Mouse (Mus musculus): Measurements from ENCODE around the gene Plekha5. TPM values are rescaled to one million over a fixed set of nuclear protein-coding genes. Genes with fewer than 3 reads are reported as not detected.

Plekha5 gene
- total and polyA plus RNA-seq, 2 experiments from 2014 or later, result 29.3 to 37.8 TPM

- no peak overlapping the region for H3K4me3 ChIP-seq (ENCODE audit: low read length)
- no peak for DNase-seq (ENCODE audit: low spot score)
- no peaks in the 10 kb centered on the region for H3K4me1 ChIP-seq (ENCODE audit: insufficient read depth, low read length)
- H3K4me2 ChIP-seq (ENCODE audit: low read depth, low read length), result no peak overlapping the region
- ATAC-seq, result no peak
- 85% methylated on average over 5 of the region's 5 CpGs for WGBS
- no peaks in the 10 kb centered on the region for H3K27me3 ChIP-seq (ENCODE audit: insufficient read depth, low read length)
- H3K9ac ChIP-seq (replicated peaks; ENCODE audit: low read length), result no peak overlapping the region
- H3K36me3 ChIP-seq (ENCODE audit: insufficient read depth, low read length), result no peaks in the 10 kb centered on the region
- no peak overlapping the region for H3K27ac ChIP-seq
- H3K9me3 ChIP-seq (ENCODE audit: low read length), result no peaks in the 10 kb centered on the region
- TF ChIP-seq CTCF (IDR thresholded peaks at IDR 0.05; ENCODE audit: low read depth), result no peak
Measured at GRCm38 (mm10) chr6:140610117-140610516, 186.3 kb downstream of the Plekha5 start.

GRCm38 (mm10) chr6:140611282-140611681, 187.4 kb downstream of the Plekha5 start:
- Histone ChIP-seq H3K27ac (no peak overlapping the region), H3K4me2 (ENCODE audit: low read depth, low read length) (no peak overlapping the region), H3K9me3 (ENCODE audit: low read length) (no peaks in the 10 kb centered on the region), H3K4me3 (ENCODE audit: low read length) (no peak overlapping the region), H3K4me1 (ENCODE audit: insufficient read depth, low read length) (no peaks in the 10 kb centered on the region), H3K9ac (replicated peaks; ENCODE audit: low read length) (no peak overlapping the region), H3K27me3 (ENCODE audit: insufficient read depth, low read length) (no peaks in the 10 kb centered on the region), H3K36me3 (ENCODE audit: insufficient read depth, low read length) (no peaks in the 10 kb centered on the region)
- WGBS, result 87% methylated on average over 4 of the region's 4 CpGs
- no peak for ATAC-seq
- no peak for TF ChIP-seq CTCF (IDR thresholded peaks at IDR 0.05; ENCODE audit: low read depth)
- no peak for DNase-seq (ENCODE audit: low spot score)

GRCm38 (mm10) chr6:140611893-140612473, 188.1 kb downstream of the Plekha5 start:
- Histone ChIP-seq H3K9ac (replicated peaks; ENCODE audit: low read length) (no peak overlapping the region), H3K4me1 (ENCODE audit: insufficient read depth, low read length) (no peaks in the 10 kb centered on the region), H3K27ac (no peak overlapping the region), H3K27me3 (ENCODE audit: insufficient read depth, low read length) (no peaks in the 10 kb centered on the region), H3K4me3 (ENCODE audit: low read length) (no peak overlapping the region), H3K36me3 (ENCODE audit: insufficient read depth, low read length) (no peaks in the 10 kb centered on the region), H3K9me3 (ENCODE audit: low read length) (no peaks in the 10 kb centered on the region), H3K4me2 (ENCODE audit: low read depth, low read length) (no peak overlapping the region)
- no peak for TF ChIP-seq CTCF (IDR thresholded peaks at IDR 0.05; ENCODE audit: low read depth)
- DNase-seq (ENCODE audit: low spot score), result no peak
- WGBS, result 58% methylated on average over 13 of the region's 13 CpGs
- ATAC-seq, result no peak

DNA sequence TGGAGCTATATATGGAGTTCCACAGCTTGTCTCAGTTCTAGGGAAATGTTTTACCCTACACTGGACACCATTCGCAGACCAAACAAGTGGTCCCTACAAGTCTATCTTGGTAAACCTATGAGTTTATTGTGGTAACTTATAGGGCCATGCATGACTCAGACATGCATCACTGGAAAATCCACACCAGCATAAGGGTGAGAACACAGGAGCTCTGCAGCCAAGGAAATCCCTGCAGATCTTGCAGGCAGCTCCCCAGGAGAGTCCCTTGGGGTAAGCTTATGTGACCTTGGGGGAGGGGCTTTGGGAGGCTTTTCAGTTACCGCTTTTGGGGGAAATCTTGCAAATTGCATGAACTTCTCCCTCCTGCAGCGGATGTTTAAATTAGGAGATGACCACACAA, 190.0 kb downstream of the Plekha5 start:
- Histone ChIP-seq H3K4me2 (ENCODE audit: low read depth, low read length) (no peak overlapping the region), H3K27ac (no peak overlapping the region), H3K9me3 (ENCODE audit: low read length) (no peaks in the 10 kb centered on the region), H3K4me3 (ENCODE audit: low read length) (no peak overlapping the region), H3K36me3 (ENCODE audit: insufficient read depth, low read length) (no peaks in the 10 kb centered on the region), H3K4me1 (ENCODE audit: insufficient read depth, low read length) (no peaks in the 10 kb centered on the region), H3K9ac (replicated peaks; ENCODE audit: low read length) (no peak overlapping the region), H3K27me3 (ENCODE audit: insufficient read depth, low read length) (no peaks in the 10 kb centered on the region)
- WGBS, result 88% methylated on average over 3 of the region's 3 CpGs
- no peak for ATAC-seq
- TF ChIP-seq CTCF (IDR thresholded peaks at IDR 0.05; ENCODE audit: low read depth), result no peak
- DNase-seq (ENCODE audit: low spot score), result no peak

- Histone ChIP-seq H3K4me1 (ENCODE audit: insufficient read depth, low read length) (no peaks in the 10 kb centered on the region), H3K9ac (replicated peaks; ENCODE audit: low read length) (no peak overlapping the region), H3K27ac (no peak overlapping the region), H3K9me3 (ENCODE audit: low read length) (no peaks in the 10 kb centered on the region), H3K4me2 (ENCODE audit: low read depth, low read length) (no peak overlapping the region), H3K27me3 (ENCODE audit: insufficient read depth, low read length) (no peaks in the 10 kb centered on the region), H3K4me3 (ENCODE audit: low read length) (no peak overlapping the region), H3K36me3 (ENCODE audit: insufficient read depth, low read length) (no peaks in the 10 kb centered on the region)
- ATAC-seq (no peak), DNase-seq (ENCODE audit: low spot score) (no peak)
- TF ChIP-seq CTCF (IDR thresholded peaks at IDR 0.05; ENCODE audit: low read depth), result no peak
- WGBS, result 93% methylated on average over 11 of the region's 11 CpGs
Measured at GRCm38 (mm10) chr6:140614711-140615110, 190.9 kb downstream of the Plekha5 start.

DNA sequence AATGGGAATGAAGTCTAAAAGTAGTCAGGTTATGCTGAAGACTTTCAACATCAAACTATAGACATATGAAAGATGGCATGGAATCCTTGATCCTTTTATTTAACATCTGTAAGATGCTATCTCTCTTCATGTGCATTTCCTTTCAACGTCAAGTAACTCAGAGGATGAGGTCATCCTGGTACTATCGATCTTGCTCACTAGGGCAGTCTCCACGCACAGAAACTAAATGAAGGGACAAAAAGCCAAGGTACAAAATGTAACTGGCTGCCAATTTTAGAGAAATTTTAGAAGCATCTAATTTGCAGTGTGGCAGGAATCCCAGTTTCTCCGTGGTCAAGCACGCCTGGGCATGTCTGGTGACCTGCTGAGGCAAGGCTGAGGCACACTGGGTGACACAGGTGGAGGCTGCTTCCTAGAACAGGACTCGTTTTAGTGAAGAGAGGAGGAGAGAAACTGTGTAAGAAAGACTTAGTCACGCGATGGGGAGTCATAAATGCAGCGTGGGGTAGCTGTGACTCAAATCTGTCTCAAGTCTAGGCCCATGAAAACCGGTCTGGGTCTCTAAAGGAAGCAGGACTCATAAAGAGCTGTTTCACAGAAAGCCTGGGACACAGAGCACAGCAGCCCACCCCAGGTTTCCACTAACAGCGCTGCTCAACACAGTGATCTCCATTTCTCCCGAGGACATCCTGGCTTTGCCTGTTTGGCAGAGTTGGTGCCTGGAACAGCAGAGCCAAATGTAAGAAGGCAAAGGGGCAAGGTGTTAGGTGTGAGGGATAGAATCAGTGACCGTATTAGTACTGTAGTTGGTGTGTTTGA, 196.9 kb downstream of the Plekha5 start:
- DNase-seq (ENCODE audit: low spot score) (no peak), ATAC-seq (no peak)
- Histone ChIP-seq H3K36me3 (ENCODE audit: insufficient read depth, low read length) (no peaks in the 10 kb centered on the region), H3K9me3 (ENCODE audit: low read length) (no peaks in the 10 kb centered on the region), H3K27ac (no peak overlapping the region), H3K4me3 (ENCODE audit: low read length) (no peak overlapping the region), H3K9ac (replicated peaks; ENCODE audit: low read length) (no peak overlapping the region), H3K27me3 (ENCODE audit: insufficient read depth, low read length) (no peaks in the 10 kb centered on the region), H3K4me2 (ENCODE audit: low read depth, low read length) (no peak overlapping the region), H3K4me1 (ENCODE audit: insufficient read depth, low read length) (peaks cover 5% of the 10 kb centered on the region; the same call in 1 of the 2 replicates)
- WGBS, result 63% methylated on average over 13 of the region's 13 CpGs
- no peak for TF ChIP-seq CTCF (IDR thresholded peaks at IDR 0.05; ENCODE audit: low read depth)

- no peak for DNase-seq (ENCODE audit: low spot score)
- 91% methylated on average over 1 of the region's 1 CpGs for WGBS
- H3K27ac ChIP-seq, result no peak overlapping the region
- no peaks in the 10 kb centered on the region for H3K27me3 ChIP-seq (ENCODE audit: insufficient read depth, low read length)
- no peak overlapping the region for H3K4me2 ChIP-seq (ENCODE audit: low read depth, low read length)
- H3K4me3 ChIP-seq (ENCODE audit: low read length), result no peak overlapping the region
- peaks cover 13% of the 10 kb centered on the region for H3K4me1 ChIP-seq (ENCODE audit: insufficient read depth, low read length)
- no peak overlapping the region for H3K9ac ChIP-seq (replicated peaks; ENCODE audit: low read length)
- H3K9me3 ChIP-seq (ENCODE audit: low read length), result no peaks in the 10 kb centered on the region
- H3K36me3 ChIP-seq (ENCODE audit: insufficient read depth, low read length), result no peaks in the 10 kb centered on the region
- no peak for ATAC-seq
- no peak for TF ChIP-seq CTCF (IDR thresholded peaks at IDR 0.05; ENCODE audit: low read depth)
Measured at GRCm38 (mm10) chr6:140621622-140622021, 197.8 kb downstream of the Plekha5 start.

Measured in hindbrain, postnatal 0 days (tissue).